Mouse (Mus musculus) common myeloid progenitor, adult 5-6 weeks (primary cell): Measurements from ENCODE around the gene Gm9747. TPM values are rescaled to one million over a fixed set of nuclear protein-coding genes. Genes with fewer than 3 reads are reported as not detected.

Source experiments
- ATAC-seq: replicated peaks from 2 replicates; pipeline ENCODE4 v1.8.0; 2016; ENCODE audit warnings: low read depth, mild to moderate bottlenecking, moderate TSS enrichment, inconsistent platforms; ENCODE audit not compliant: poor library complexity, severe bottlenecking
- total RNA-seq: library from RNA; stranded (forward); fragments of 200-1000, 187-1606 nt; gene quantifications from 2 replicates; pipeline ENCODE4 v1.2.3, GENCODE M21; 2017

The Gm9747 gene
- not detected in 2 replicates for total RNA-seq

DNA sequence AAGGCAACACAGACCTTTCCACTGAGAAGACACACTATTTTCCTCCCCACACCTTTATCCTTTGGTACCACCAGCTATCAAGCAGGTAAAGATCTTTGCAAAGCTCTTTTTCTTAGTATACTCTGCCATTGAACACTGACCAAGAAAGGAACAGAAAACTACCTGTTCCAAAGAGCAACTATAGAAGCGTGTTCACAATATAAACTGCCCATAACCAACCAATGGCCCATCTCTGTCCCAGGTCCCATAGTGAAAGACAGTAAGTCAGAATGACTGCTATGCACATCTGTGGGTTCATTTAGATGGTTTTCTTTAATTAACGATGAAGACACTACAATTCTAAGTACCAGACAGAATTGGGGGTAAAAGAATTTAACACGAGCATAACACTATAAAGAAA lies at the start of gene Gm9747:
Gene Gm9747 (plus strand): TSS at position 301 of the 400 bp plus-strand sequence.
- no peak for ATAC-seq

DNA sequence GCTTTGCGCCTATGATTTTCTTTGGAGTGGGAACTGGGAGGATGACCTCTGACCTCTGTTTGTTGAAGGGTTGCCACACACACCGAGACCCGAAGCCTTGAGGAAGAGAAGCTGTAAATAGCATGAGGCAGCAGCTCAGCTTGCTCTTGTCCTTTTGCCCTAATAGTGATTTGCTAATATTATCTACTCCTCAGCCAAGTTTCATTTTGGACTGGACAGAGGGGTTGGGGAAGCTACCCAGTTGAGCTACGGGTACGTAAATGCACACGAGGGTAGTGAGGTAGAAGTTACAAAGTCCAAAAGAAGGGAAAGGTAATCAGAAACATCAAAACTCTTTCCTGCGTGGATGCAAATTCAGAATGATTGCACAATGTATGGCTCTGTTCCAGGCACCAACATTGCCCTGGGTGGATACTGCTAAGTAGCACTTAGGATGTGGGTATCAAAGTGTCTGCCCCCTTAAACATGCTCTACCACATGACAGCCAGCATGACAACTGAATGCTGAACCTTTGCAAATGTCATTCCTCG lies 48.9 kb upstream of the Gm9747 start:
- no peak for ATAC-seq

DNA sequence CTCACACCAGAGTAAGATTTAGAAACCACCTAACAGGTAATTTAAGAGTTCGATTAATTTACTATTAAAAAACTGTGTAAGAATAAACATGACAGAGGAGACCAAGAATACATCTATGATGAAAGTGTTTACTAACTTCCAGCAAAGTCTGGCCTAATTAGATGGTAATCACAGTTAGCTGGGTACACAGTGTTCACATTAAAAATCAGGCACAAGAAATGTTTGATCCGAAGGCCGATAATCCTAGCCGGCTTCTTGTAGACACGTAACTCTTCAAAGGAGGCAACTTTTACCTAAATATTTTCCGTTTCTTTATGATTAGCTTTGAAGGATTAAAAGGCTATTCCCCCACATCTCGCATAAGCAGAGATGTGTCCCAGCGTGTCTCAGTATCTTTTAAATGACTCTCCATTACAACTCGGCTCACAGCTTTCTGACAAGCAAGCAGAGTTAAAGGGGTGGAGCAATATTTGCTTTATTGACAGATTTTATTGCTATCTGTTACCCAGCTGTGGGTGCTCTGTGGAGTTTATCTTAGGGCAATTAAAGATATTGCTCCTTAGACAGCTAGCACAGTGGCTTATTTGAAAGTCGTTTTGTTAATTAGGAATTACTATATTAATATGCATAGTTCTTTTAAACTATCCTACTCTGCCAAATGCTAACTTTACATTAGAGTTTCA lies 44.2 kb upstream of the Gm9747 start:
- ATAC-seq = no peak

DNA sequence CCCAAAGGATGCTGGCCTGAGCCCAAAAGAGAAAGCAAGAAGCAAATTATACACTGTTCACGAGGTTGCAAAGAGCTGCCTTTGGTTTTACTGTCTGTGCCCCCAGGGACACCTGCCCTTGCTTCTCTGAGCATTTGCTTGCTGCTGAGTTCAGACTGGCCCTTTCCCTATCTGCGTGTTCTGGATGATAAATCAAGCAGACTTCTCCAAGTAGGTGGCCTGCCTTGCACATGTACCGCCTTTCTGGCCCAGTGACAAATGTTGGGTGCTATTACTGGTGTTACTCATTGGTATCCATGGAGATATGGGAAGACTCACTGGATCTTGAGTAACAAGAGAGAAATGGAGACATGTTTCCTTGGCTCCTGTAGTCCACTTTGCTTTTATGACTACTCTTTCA lies 43.4 kb upstream of the Gm9747 start:
- no peak for ATAC-seq

DNA sequence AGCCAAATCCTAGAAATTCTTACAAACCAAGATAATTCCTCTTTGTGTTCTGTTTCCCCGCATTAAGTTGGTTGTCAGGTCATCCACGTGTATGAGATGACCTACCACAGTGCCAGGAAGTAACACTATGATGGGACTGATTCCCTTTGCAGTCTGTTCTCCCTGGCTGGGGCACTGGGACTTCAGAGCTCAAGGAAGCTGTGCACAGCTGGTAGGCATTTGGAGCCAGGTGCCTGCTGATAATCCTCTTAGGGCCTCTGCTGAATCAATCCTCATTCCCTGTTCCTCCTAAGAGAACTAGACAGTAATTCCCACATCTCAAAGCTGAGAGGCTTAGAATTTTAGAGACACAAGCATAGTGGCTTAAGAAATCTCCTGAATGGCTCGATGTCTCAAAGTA lies 41.3 kb upstream of the Gm9747 start:
- no peak for ATAC-seq

DNA sequence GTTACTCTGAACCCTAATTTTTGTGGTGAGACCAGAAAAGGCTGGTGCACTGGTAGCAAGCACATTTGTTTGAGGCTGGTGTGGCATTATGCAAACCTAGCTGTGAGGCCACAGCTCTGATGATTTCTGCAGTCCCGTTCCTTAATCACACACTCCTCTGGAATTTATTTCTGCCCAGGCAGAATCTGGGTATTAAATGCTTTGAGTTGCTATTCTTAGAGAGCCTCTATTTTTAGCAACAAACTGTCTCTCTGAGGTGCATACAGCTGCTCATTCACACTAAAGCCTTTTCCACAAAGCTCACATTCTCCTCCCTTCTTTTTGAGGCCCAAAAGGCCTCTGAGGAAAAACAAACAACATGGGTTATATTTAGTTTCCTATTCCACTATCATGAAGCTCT lies 33.0 kb upstream of the Gm9747 start:
- ATAC-seq = no peak

DNA sequence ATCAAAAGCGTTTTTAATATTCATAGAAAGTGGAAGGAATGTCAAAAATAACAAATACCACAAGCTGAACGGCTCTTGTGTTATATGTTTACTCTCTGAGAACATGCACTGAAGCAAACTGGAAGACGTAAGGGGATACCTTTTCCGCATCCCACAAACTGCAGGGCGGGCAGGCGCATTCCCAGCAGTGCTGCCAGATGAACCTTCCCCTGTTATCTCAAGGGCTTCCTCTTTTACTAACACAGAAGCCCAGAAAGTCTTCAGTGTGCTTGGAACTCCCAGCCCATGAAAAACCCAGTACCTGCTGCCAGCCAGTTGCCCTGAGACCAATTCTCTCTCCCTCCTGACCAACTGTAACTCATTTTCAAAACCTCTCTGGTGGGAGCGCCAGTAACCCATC lies 32.3 kb upstream of the Gm9747 start:
- no peak for ATAC-seq

DNA sequence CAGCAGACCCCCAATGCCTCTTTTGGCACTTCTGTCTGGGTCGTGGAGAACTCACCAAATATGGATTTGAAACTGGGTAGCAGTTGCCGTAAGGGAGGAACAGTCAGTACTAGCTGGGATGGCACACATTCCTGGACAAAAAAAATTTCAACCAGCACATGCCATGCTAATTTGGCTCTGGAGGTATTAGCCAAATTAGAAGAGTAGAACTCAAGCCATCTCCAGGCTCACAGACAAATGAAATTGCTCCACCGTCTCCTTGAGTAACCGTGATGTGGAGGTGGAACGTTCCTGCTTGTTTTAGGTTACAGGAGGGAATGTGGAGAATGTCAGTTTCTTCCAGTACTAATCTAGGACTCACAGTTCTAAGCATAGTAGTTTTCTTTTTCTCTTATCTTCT lies 25.4 kb upstream of the Gm9747 start:
- no peak for ATAC-seq

DNA sequence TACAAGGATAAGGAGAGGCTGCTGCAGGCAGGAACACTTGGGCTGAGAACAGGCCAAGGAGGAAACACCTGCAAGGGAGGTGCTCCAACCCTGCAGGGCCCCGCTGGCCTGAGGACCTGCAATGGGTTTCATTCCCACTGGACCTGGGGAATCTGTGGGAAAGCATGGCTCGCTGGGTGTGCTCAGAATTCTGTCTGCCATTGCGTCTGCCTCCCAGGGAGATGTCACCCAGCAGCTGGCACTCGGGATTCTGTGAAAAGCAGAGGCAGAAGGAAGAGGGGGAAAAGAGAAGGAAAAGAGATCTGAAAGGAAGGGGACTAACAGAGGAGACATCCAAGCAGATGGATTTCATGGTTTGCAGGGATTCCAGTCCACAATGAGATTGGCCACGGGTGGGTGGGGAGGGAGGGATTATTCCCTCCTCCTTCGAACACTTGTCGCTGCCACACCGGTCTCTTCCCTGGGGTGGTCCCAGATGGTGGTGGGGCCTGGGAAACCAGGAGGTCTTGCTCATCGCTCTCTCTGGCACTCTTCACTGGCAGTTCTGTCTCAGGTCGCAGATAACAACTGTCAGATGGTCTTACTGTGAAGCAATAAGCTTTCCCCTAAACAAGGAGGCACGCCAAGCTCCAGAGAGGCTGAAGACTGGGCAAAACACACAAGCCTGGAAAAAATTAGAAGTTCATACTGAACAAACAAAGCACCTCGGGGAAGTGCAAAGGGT lies 12.1 kb upstream of the Gm9747 start:
- no peak for ATAC-seq

DNA sequence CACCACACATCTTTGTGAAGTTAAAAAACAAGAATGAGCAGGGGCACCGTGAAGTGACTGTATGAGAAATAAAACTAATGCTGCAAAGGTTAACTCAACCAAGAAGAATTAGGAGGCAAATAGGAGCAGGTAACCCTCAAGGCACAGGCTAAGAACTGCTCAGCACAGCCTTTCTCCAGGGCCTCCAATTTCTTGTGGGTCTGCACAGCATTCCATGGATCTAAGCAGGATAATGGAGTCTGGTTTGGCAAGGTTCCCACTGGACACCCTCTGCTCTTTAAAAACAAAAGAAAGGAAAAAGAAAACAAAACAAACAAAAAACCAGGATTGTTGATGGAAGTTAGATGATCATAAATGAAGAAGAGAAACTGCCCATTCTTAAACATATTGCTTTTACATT lies 11.4 kb upstream of the Gm9747 start:
- no peak for ATAC-seq

DNA sequence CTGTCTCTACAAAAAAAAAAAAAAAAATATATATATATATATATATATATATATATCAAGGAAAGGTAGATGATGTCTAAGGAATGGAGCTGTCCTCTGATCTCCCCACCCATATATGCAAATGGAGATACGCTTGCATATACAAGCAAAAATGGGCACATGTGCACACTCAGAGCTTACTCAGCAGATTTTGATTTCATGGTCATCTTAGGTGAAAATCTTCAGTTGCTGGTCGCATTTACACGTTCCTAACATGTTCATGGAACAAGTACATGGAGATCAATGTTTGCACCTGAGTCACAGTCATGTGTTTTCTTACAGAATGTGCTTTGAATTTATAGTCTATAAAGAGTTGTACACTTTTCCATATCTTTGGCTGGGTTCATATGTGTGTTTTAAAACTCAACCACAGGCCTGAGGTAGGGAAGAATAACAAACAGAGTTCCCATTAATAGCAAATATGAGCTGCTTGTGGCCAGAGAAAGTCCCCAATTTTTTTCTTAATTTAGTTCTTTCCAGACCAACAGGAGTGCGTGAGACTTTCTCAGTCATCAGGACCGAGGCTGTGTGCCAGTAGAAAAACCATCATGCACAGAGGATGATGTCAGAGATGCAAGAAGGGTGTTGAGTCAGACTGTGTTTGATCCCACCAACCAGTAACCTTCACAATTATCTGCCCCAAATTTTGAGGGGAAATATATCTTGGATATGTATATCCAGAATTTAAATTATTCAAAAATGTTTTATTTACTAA lies 9.7 kb upstream of the Gm9747 start:
- no peak for ATAC-seq

DNA sequence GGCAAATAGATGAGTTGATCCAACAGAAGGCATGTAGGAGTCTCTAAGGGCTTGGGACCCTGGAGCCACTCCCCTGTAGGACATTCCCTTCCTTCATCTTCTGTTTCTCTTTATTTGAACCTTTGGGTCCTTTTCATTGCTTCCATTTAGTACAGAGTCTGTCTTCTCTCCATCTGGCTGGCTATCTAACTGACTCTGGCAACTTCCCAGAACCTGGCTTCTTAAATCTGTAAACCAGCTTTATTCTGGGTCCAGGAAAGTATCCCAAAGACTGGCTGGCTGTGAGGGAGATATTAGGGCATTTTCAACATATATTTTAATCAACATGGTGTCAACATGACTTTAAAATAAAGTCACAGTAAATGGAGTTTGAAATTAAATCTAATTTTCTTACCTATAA lies 4.1 kb upstream of the Gm9747 start:
- ATAC-seq = no peak

DNA sequence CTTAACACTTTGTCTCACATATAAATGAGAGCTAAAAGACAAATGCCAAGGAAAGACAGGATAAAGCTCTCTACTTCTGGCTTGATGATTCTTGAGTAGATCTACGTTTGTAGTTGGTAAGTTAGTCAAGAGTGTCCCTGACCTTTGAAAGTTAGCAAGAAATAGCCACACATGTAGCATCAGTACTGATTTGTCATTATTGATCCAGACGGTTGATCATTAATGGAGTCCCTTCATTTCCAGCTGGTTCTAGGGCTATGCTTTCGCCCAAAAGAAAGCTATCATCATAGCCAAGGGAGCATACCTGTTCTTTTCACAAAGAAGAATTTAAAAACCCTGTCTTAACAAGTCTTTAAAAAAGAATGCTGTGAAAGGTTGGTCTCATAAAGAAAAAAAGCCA lies 1.7 kb downstream of the Gm9747 start:
- ATAC-seq = no peak

DNA sequence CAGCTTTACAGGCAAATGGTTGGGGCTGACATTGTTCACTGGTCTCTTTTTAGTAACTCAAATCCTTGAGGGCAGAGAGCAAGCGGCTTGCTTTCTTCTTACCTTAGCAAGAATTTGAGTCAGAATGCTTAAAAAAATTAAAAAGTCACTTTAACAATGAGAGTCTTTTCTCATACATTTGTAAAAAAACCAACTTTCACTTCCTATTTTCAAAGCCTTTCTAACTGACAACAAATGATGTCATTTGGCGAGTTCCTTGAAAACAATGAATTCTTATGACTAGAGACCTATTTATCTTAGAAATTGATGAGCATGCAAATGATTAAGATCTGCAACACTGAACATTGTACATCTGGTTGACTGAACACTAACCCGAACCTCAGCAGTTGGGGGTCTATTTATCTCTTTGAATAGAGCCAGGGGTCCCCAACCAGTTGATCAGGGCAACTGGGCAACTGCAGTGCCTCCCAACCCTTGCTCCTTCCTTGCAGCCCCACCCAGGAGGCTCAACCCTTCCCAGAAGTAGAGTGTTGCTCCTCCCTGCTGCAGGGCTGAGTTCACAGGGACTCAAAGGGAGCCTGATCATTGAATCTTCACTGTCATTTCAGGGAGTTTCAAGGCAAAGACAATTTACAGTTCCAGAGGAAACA lies 2.7 kb downstream of the Gm9747 start:
- no peak for ATAC-seq

DNA sequence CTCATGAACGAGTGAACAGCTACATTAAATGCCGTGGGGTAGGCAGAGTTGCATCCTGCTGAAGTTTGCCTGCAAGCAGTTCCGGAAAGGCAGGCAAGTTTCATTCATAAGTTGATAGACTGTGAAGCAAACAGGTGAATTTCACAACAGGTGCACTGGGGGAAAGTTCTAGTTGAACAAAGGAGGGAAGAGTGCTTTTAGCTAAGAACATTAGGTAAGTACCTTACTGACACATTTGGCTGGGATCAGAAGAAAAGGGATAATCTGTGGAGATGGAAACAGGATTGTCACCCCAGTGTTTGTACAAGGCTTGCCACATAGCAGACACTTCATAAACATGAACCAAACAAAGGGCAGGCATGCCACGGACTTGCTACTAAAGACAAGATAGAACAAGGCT lies 5.3 kb downstream of the Gm9747 start:
- no peak for ATAC-seq

DNA sequence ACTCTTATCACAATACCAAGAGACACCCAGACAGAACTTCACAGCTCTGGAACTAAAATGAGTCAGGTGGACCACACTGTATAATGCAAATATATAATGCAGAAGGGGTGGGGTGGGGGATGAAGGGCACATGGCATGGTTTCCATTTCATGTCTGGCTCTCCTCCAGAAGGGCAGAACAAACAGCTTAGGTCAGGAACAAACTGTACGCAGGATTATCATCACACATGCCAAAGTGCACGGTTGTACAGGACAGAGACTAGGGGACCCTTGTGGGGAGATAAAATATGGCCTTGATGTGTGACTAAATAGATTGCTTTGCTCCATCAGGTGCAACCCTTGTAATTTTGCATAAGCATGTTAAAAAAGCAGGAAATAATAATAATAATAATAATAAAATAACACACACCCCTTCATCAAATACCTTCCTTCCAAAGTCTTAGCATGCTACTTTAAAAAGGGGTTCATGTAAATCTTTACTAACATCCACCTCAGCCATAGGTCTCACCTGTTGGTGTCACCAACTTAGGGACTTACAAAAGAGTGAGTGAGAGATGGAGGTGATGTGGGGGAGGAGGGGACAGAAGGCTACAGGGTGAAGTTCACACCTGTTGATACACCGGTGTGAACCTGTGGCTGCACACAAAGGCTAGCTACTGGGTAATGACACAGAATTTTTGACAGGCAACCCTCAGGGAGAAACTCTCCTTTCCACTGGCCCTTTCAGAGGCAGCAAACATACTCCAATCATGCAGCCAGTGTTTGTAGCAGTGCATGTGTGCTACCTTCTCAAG lies 6.7 kb downstream of the Gm9747 start:
- ATAC-seq = no peak

DNA sequence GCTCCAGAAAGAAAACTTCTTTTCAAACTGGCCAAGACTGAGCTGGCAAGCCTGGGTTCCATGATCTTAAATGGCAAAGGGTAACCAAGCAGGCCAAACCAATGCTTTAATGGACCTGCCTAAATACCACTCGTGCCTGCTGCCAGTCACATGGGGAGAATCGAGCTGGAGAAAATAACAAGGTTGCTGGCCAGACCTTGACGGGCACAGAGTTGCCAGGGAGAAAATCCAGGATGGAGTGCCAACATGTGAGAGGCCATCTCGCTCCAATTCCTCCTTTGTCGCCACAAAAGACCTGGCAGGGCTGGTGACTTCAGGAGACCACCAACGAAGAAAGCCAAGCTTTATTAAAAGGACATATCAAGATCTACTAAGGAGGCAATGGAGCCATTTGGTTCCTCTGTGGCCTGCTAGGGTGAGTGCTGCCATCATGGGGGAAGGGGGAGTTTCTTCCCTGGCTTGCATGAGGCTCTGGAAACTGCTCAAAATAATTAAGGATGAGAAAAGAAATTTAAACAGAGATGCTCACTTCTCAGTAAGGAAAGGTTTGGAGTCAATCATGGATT lies 10.4 kb downstream of the Gm9747 start:
- ATAC-seq = no peak

DNA sequence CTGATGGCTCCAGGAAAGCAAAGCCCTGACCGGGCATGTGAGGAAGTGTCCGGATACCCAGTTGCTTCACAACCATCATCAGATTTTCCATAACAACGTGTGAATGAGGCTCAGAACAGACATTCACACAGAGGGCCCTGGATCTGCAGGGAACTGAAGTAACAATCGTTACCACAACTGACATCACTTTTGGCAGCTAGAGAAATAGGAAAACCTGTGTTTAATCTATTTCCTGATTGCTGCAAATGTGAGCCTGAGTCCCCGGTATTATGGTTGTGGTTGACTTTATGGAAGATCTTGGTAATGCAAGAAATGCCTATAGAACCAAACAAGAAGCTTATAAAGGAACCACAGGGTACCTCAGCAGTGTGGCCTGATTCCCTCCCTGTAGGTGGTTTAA lies 12.1 kb downstream of the Gm9747 start:
- ATAC-seq = no peak

DNA sequence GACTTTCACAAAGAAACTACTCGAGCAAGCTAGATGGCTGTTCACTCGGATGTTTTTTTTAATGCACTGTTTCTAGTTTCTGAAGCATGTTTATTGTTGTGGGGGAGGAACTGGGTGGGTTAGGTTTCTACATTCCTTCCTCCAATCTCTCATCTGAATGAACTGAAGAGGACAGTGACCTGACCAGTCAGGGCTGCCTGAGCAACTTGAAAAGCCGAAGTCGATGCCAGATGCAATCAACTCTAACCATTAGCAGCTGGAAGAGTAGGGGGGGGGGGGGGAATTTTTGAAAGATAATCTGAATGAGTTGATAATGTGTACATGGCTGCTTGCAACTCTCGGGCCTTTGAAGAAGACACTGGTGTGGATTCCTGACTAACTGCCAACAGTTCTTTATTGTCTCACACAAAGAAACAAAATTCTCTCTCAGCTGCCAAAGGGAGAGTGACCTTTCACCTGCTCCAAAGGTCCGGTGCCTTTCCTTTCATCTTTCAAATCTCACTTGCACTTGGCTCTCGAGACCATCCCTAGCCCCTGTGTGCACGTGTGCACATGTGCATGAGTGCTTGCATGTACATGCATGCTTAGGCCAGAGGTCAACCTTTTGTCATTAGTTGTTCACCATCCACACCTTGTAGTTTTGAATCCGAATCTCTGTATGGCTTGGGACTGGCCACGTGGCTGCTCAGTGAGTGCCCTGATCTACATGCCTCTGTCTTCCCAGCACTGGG lies 14.5 kb downstream of the Gm9747 start:
- ATAC-seq = no peak
